Mouse (Mus musculus): ENCODE measurements around the gene Rgl1. TPM values are rescaled to one million over a fixed set of nuclear protein-coding genes. Genes with fewer than 3 reads are reported as not detected.
A peak's percentile ranks its signal among the peaks of the same experiment; 100 is the strongest.

Gene Rgl1
- polyA plus RNA-seq, 1 experiment from 2014 or later, result 54.1 TPM

- no peaks in the 10 kb centered on the region for H3K27me3 ChIP-seq (replicated peaks)
- peak overlapping the region; percentile 73 for H3K27ac ChIP-seq (replicated peaks)
- peaks cover 98% of the 10 kb centered on the region for H3K4me1 ChIP-seq
- 73% methylated on average over 16 of the region's 16 CpGs for WGBS
- no peak overlapping the region for H3K4me3 ChIP-seq
- H3K9me3 ChIP-seq, result no peaks in the 10 kb centered on the region
- H3K4me2 ChIP-seq, result peak overlapping the region; percentile 33
- no peak for ATAC-seq (ENCODE audit: extremely low read depth, insufficient number of reproducible peaks, low FRiP score, low TSS enrichment)
- H3K36me3 ChIP-seq, result peaks cover 64% of the 10 kb centered on the region
- H3K9ac ChIP-seq, result peak overlapping the region; percentile 59; the same call in 1 of the 2 replicates
These were observed 152.8 kb downstream of the Rgl1 start for GRCm38 (mm10) chr1:152613158-152613857.

GRCm38 (mm10) chr1:152612535-152613157 is 153.5 kb downstream of the Rgl1 start:
- peak overlapping the region; percentile 33 for H3K4me2 ChIP-seq
- H3K27me3 ChIP-seq (replicated peaks), result no peaks in the 10 kb centered on the region
- H3K4me1 ChIP-seq, result peaks cover 99% of the 10 kb centered on the region
- peak overlapping the region; percentile 73 for H3K27ac ChIP-seq (replicated peaks)
- no peaks in the 10 kb centered on the region for H3K9me3 ChIP-seq
- H3K36me3 ChIP-seq, result peaks cover 59% of the 10 kb centered on the region
- WGBS, result 37% methylated on average over 12 of the region's 12 CpGs
- H3K4me3 ChIP-seq, result no peak overlapping the region
- no peak for ATAC-seq (ENCODE audit: extremely low read depth, insufficient number of reproducible peaks, low FRiP score, low TSS enrichment)
- H3K9ac ChIP-seq, result peak overlapping the region; percentile 59; the same call in 1 of the 2 replicates

- H3K9ac ChIP-seq, result peak overlapping the region; percentile 56
- peaks cover 51% of the 10 kb centered on the region for H3K36me3 ChIP-seq
- no peaks in the 10 kb centered on the region for H3K27me3 ChIP-seq (replicated peaks)
- peaks cover 86% of the 10 kb centered on the region for H3K4me1 ChIP-seq
- no peak overlapping the region for H3K4me3 ChIP-seq
- 29% methylated on average over 10 of the region's 10 CpGs for WGBS
- H3K27ac ChIP-seq (replicated peaks), result peak overlapping the region; percentile 71
- H3K4me2 ChIP-seq, result 0 out of 2 replicates have a peak overlapping the region, but pooled peaks have one; percentile 8
- no peaks in the 10 kb centered on the region for H3K9me3 ChIP-seq
- ATAC-seq (ENCODE audit: extremely low read depth, insufficient number of reproducible peaks, low FRiP score, low TSS enrichment), result no peak
These were observed 156.6 kb downstream of the Rgl1 start for GRCm38 (mm10) chr1:152609547-152609946.

GRCm38 (mm10) chr1:152609006-152609405 is 157.1 kb downstream of the Rgl1 start:
- Histone ChIP-seq H3K9me3 (no peaks in the 10 kb centered on the region), H3K27ac (replicated peaks) (peak overlapping the region; percentile 48), H3K4me1 (peaks cover 83% of the 10 kb centered on the region), H3K36me3 (peaks cover 48% of the 10 kb centered on the region), H3K4me2 (no peak overlapping the region), H3K4me3 (no peak overlapping the region), H3K9ac (peak overlapping the region; percentile 25; the same call in 1 of the 2 replicates), H3K27me3 (replicated peaks) (no peaks in the 10 kb centered on the region)
- 39% methylated on average over 7 of the region's 7 CpGs for WGBS
- ATAC-seq (ENCODE audit: extremely low read depth, insufficient number of reproducible peaks, low FRiP score, low TSS enrichment), result no peak

- ATAC-seq (ENCODE audit: extremely low read depth, insufficient number of reproducible peaks, low FRiP score, low TSS enrichment), result no peak
- H3K9ac ChIP-seq, result no peak overlapping the region
- H3K27ac ChIP-seq (replicated peaks), result peak overlapping the region; percentile 59
- no peaks in the 10 kb centered on the region for H3K9me3 ChIP-seq
- peaks cover 50% of the 10 kb centered on the region for H3K36me3 ChIP-seq
- no peaks in the 10 kb centered on the region for H3K27me3 ChIP-seq (replicated peaks)
- 53% methylated on average over 14 of the region's 14 CpGs for WGBS
- peaks cover 81% of the 10 kb centered on the region for H3K4me1 ChIP-seq
- no peak overlapping the region for H3K4me2 ChIP-seq
- no peak overlapping the region for H3K4me3 ChIP-seq
These were observed 158.4 kb downstream of the Rgl1 start for GRCm38 (mm10) chr1:152607765-152608164.

DNA sequence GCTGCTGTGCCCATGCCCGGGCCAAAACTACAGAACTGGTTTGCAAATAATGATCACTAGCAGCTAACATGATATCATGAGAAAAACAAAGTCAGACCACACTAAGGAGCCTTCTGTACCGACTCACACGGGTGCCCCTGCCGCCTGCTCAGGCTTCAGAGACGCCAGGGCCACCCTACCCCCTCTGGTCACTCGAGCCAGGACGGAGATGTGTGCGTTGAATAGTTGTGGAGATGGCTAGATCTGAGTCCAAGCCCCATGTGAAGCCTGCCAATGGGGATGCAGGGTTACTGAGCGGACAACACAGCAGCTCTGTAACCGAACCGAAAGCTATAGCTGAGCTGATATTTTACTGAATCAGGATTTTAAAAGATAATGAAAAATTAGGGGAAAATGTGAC is 159.4 kb downstream of the Rgl1 start:
- Histone ChIP-seq H3K9me3 (no peaks in the 10 kb centered on the region), H3K36me3 (peaks cover 42% of the 10 kb centered on the region), H3K4me2 (no peak overlapping the region), H3K27me3 (replicated peaks) (no peaks in the 10 kb centered on the region), H3K4me3 (no peak overlapping the region), H3K27ac (replicated peaks) (peak overlapping the region; percentile 3; the same call in 1 of the 2 replicates), H3K4me1 (peaks cover 77% of the 10 kb centered on the region), H3K9ac (no peak overlapping the region)
- WGBS, result 79% methylated on average over 11 of the region's 11 CpGs
- no peak for ATAC-seq (ENCODE audit: extremely low read depth, insufficient number of reproducible peaks, low FRiP score, low TSS enrichment)

- 66% methylated on average over 5 of the region's 5 CpGs for WGBS
- ATAC-seq (ENCODE audit: extremely low read depth, insufficient number of reproducible peaks, low FRiP score, low TSS enrichment), result no peak
These were observed 160.1 kb downstream of the Rgl1 start for GRCm38 (mm10) chr1:152605895-152606625.

DNA sequence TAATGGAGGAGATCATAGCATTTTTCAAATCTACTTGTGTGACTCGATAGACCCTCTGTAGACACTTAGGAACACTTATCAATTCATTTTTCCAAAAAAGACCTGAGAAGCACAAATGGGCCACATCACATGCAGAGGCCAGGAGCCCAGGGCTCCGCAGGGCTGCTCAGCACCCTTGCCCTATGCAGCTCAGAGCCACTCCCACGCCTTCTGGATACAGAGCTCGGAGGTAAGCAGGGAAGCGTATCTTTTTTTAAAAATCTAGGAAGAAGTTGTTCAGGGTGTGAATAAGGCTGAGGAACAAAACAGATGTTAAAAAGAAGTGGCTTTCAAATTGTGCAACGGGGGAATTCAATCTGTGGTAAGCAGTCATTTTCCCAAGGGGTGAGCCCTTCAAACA is 162.0 kb downstream of the Rgl1 start:
- WGBS, result 68% methylated on average over 6 of the region's 6 CpGs
- H3K27ac ChIP-seq (replicated peaks), result no peak overlapping the region
- peaks cover 26% of the 10 kb centered on the region for H3K36me3 ChIP-seq
- no peak for ATAC-seq (ENCODE audit: extremely low read depth, insufficient number of reproducible peaks, low FRiP score, low TSS enrichment)
- H3K4me1 ChIP-seq, result peaks cover 77% of the 10 kb centered on the region
- H3K27me3 ChIP-seq (replicated peaks), result no peaks in the 10 kb centered on the region
- no peak overlapping the region for H3K4me2 ChIP-seq
- H3K9me3 ChIP-seq, result no peaks in the 10 kb centered on the region
- no peak overlapping the region for H3K4me3 ChIP-seq
- no peak overlapping the region for H3K9ac ChIP-seq

More at GRCm38 (mm10) chr1:152605895-152606625, 160.1 kb downstream of the Rgl1 start:
- Histone ChIP-seq H3K36me3 (peaks cover 35% of the 10 kb centered on the region), H3K9me3 (no peaks in the 10 kb centered on the region), H3K4me1 (peaks cover 77% of the 10 kb centered on the region), H3K4me3 (no peak overlapping the region), H3K27ac (replicated peaks) (peak overlapping the region; percentile 3; the same call in 1 of the 2 replicates), H3K4me2 (no peak overlapping the region), H3K27me3 (replicated peaks) (no peaks in the 10 kb centered on the region), H3K9ac (no peak overlapping the region)

DNA sequence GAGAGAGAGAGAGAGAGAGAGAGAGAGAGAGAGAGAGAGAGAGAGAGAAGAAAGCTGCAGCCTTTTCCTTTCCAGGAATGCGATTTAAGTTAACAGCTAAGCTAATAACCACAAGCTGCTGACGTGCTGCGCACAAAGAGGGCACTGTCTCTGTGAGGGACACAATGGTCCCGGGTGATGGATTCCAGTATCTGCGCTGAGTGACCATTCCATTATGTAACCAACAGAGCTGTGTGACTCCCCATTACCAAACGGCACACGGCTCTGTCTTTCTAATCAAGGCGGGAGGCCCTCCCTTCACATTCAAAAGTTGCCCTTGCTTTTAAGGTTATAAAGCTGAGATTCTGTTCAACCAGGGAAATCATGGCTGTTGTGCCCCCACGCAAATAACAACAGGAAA is 162.5 kb downstream of the Rgl1 start:
- H3K27ac ChIP-seq (replicated peaks), result no peak overlapping the region
- H3K4me1 ChIP-seq, result peaks cover 77% of the 10 kb centered on the region
- peaks cover 26% of the 10 kb centered on the region for H3K36me3 ChIP-seq
- WGBS, result 72% methylated on average over 9 of the region's 9 CpGs
- H3K4me3 ChIP-seq, result no peak overlapping the region
- H3K9me3 ChIP-seq, result no peaks in the 10 kb centered on the region
- H3K27me3 ChIP-seq (replicated peaks), result no peaks in the 10 kb centered on the region
- ATAC-seq (ENCODE audit: extremely low read depth, insufficient number of reproducible peaks, low FRiP score, low TSS enrichment), result no peak
- no peak overlapping the region for H3K9ac ChIP-seq
- H3K4me2 ChIP-seq, result no peak overlapping the region

- 56% methylated on average over 2 of the region's 2 CpGs for WGBS
- no peaks in the 10 kb centered on the region for H3K9me3 ChIP-seq
- peaks cover 77% of the 10 kb centered on the region for H3K4me1 ChIP-seq
- no peaks in the 10 kb centered on the region for H3K27me3 ChIP-seq (replicated peaks)
- ATAC-seq (ENCODE audit: extremely low read depth, insufficient number of reproducible peaks, low FRiP score, low TSS enrichment), result no peak
- H3K27ac ChIP-seq (replicated peaks), result peak overlapping the region; percentile 40
- peaks cover 19% of the 10 kb centered on the region for H3K36me3 ChIP-seq
- no peak overlapping the region for H3K4me2 ChIP-seq
- H3K9ac ChIP-seq, result no peak overlapping the region
- H3K4me3 ChIP-seq, result no peak overlapping the region
These were observed 165.7 kb downstream of the Rgl1 start for GRCm38 (mm10) chr1:152600494-152600893.

DNA sequence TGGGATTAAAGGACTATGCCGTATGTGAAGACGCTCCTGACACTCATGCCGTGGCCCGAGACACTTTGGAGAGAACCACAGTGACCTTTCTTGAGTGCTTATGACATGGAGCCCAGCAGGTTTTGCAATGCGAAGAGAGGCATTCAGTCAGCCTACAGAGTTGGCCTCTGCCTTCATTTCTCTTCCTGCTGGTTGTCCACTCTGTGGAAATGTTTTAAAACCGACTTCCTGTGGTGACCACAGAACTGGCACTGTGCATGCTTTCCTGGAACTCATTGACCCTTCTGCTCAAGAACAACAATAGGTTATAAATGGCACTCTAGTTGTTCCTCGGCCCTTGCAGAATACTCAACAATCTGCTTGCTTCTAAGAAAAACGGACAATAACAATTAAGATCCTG is 166.8 kb downstream of the Rgl1 start:
- Histone ChIP-seq H3K36me3 (peaks cover 16% of the 10 kb centered on the region), H3K9me3 (no peaks in the 10 kb centered on the region), H3K27ac (replicated peaks) (peak overlapping the region; percentile 66), H3K9ac (no peak overlapping the region), H3K4me2 (no peak overlapping the region), H3K27me3 (replicated peaks) (no peaks in the 10 kb centered on the region), H3K4me3 (no peak overlapping the region), H3K4me1 (peaks cover 85% of the 10 kb centered on the region)
- 55% methylated on average over 8 of the region's 8 CpGs for WGBS
- no peak for ATAC-seq (ENCODE audit: extremely low read depth, insufficient number of reproducible peaks, low FRiP score, low TSS enrichment)
